Mouse (Mus musculus) stomach, postnatal 0 days (tissue): ENCODE data around the gene Afp.

ENCODE experiments used
- CTCF ChIP-seq: IDR thresholded peaks from 2 replicates; pipeline ENCODE4 v1.5.1; 2016; ENCODE audit warnings: antibody characterized with exemption, low read depth, mild to moderate bottlenecking, moderate library complexity
- EP300 ChIP-seq: optimal IDR thresholded peaks from 2 replicates; pipeline ENCODE3; 2016; ENCODE audit warnings: antibody characterized with exemption

DNA sequence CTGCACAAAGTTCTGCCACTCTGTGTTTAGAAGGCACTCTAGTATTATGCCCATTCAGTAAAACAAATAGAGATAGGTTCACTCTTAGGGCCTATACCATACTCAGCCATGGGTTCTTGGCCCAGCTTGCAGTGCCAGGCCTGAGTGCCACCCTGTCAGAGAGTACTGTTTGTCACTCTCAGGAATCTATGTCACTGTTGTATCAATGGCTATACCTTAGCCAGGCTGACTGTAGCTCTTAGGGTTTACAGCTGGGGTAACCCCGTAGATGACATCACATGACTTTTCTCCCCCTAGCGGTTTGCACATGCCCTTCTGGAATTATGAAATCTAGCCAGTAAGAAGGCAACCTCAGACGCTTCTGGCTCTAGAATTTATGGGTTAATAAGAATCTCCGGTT lies 3.8 kb downstream of the Afp start:
- TF ChIP-seq CTCF (no peak), EP300 (no peak)
